Mouse (Mus musculus): Measurements from ENCODE around the gene Olfr1116.
"Not testable (repeated sequence)": the region's sequence is repeated elsewhere in the genome, so short reads cannot be mapped to it uniquely, and the experiment has no call there.

The Olfr1116 gene

GRCm38 (mm10) chr2:87267234-87267633, at the start of gene Olfr1116:
Olfr1116 (plus strand) TSS chr2:87267534.
- no peak for DNase-seq (ENCODE audit: low spot score in 2 of 2)

DNA sequence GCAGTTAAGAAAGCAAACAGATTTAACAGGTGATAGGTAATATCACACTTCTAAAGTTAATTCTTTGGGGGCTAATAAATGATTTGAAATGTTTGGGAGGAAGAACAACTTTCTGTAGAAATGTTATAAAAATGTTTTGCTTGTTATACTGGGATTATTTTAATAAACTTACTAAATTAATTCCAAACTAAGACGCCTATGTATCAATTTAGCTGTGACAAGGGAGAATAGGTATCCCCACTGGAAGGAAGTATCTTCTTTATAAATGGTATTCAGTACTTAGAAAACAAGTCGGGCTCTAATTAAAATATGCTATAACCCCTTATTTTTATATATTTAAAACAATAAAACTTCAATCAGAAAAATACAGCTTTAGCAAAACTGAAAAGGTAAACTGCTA, 19.6 kb upstream of the Olfr1116 start, which contains the start of gene Olfr1115:
TSS of gene Olfr1115 (plus strand) at position 301 of the 400 bp plus-strand sequence.
- no peak for DNase-seq (ENCODE audit: low spot score in 2 of 2)

- not testable (repeated sequence) for DNase-seq (ENCODE audit: low spot score in 2 of 2)
Measured at GRCm38 (mm10) chr2:87293977-87294376, 26.6 kb downstream of the Olfr1116 start.

GRCm38 (mm10) chr2:87307281-87307680, 39.9 kb downstream of the Olfr1116 start, which contains the start of gene Olfr1118:
Olfr1118 (plus strand) TSS chr2:87307581.
- DNase-seq (ENCODE audit: low spot score in 2 of 2) = no peak
